10 mouse cellular contexts compared by ENCODE assay signal in the genomic region with DNA sequence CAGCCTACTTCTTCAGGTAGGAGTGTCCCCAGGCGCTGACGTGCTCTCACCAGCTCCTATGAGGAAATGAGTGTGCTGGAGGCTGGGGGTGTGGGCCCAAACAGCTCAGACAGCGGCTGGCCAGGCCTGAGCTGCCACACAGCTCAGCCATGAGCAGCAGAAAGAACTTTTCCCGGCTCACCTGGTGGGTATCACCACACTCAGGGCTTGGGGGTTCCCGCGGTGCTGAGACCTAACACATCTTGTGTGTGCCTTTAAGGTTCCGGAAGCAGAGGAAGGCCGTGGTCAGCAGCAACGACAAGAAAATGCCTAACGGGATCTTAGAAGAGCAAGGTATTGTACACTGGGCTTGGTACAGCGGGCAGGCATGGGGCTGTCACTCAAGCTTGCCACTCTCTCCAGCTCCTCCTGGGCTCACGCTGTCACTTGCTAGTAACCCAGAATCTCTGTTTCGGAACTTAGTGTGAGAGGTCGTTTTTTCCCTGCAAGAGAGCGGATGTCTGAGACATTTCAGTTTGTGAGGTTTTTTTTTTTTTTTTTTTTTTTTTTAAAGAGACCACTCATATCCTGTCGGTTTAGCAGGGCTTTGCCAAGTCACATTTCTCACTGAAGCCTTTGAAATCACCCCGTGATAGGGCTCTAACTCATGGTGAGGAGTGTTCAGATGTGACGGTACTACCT.
DNase-seq lines count a peak whose midpoint lies in the region; ATAC-seq and TF ChIP-seq lines count a peak whose summit lies in the region.
"Had no signal": no experiment of that assay in that cellular context is flagged by ENCODE, and none has a peak within 500 bp of the region (broad histone marks: within the 10 kb centered on the region; RNA-seq: fewer than 3 reads in every experiment).

No protein-coding gene starts in this region.

- DNase-seq in forebrain, postnatal 0 days, result no peak
- no peak for DNase-seq in embryonic facial prominence, embryonic 10.5 days (ENCODE audit: low spot score)
- DNase-seq in kidney, postnatal 4 days, result peak; percentile 22 to 46
- DNase-seq in embryo, embryonic 10.5 days (ENCODE audit: low spot score), result no peak
- DNase-seq in left cerebral cortex, postnatal 36 days (ENCODE audit: low spot score in 2 of 2), result no peak
- no peak for DNase-seq in cerebellum, adult 18-20 months

- H3K9me3 ChIP-seq in forebrain, postnatal 0 days (ENCODE audit: low read length), result no peaks in the 10 kb centered on the region
- H3K9me3 ChIP-seq in forebrain, embryonic 13.5 days (replicated peaks), result 0 out of 2 replicates have a peak, but pooled peaks cover 2% of the 10 kb centered on the region
- H3K9me3 ChIP-seq in embryonic facial prominence, embryonic 10.5 days, result no peaks in the 10 kb centered on the region

- no peak for ATAC-seq in forebrain, postnatal 0 days
- no peak for ATAC-seq in forebrain, embryonic 13.5 days
- peak; percentile 35 for ATAC-seq in megakaryocyte progenitor cell, adult 5-6 weeks (replicated peaks; ENCODE audit: poor library complexity)

- TF ChIP-seq CTCF in forebrain, postnatal 0 days (IDR thresholded peaks at IDR 0.05; ENCODE audit: low read depth), result no peak

- no peak overlapping the region for H3K27ac ChIP-seq in forebrain, postnatal 0 days (ENCODE audit: low read depth, low read length)
- no peak overlapping the region for H3K27ac ChIP-seq in forebrain, embryonic 13.5 days
- H3K27ac ChIP-seq in embryonic facial prominence, embryonic 10.5 days (replicated peaks), result 0 out of 2 replicates have a peak overlapping the region, but pooled peaks have one; percentile 5

- no peak overlapping the region for H3K4me3 ChIP-seq in forebrain, postnatal 0 days (ENCODE audit: low read depth, low read length)
- H3K4me3 ChIP-seq in forebrain, embryonic 13.5 days, result no peak overlapping the region
- no peak overlapping the region for H3K4me3 ChIP-seq in embryonic facial prominence, embryonic 10.5 days
- H3K4me3 ChIP-seq: erythroblast, embryonic 14.5 days had no signal

- intact Hi-C loops in left cerebral cortex, postnatal 36 days (cut with DNase I), result no loop called here

- H3K4me1 ChIP-seq in forebrain, postnatal 0 days (ENCODE audit: insufficient read depth), result no peaks in the 10 kb centered on the region
- no peaks in the 10 kb centered on the region for H3K4me1 ChIP-seq in forebrain, embryonic 13.5 days
- H3K4me1 ChIP-seq in embryonic facial prominence, embryonic 10.5 days, result 0 out of 2 replicates have a peak, but pooled peaks cover 7% of the 10 kb centered on the region

- H3K4me2 ChIP-seq in forebrain, postnatal 0 days (ENCODE audit: low read depth), result peak overlapping the region; percentile 21; the same call in 1 of the 2 replicates
- H3K4me2 ChIP-seq in forebrain, embryonic 13.5 days, result no peak overlapping the region

- 59% methylated on average over 18 of the region's 18 CpGs for WGBS in forebrain, postnatal 0 days
- WGBS in forebrain, embryonic 13.5 days, result 74% methylated on average over 18 of the region's 18 CpGs
- 65% methylated on average over 18 of the region's 18 CpGs for WGBS in embryonic facial prominence, embryonic 10.5 days

- no peaks in the 10 kb centered on the region for H3K36me3 ChIP-seq in forebrain, postnatal 0 days (ENCODE audit: insufficient read depth)
- no peaks in the 10 kb centered on the region for H3K36me3 ChIP-seq in forebrain, embryonic 13.5 days (ENCODE audit: poor library complexity, severe bottlenecking)
- no peaks in the 10 kb centered on the region for H3K36me3 ChIP-seq in embryonic facial prominence, embryonic 10.5 days (replicated peaks)

- H3K9ac ChIP-seq in forebrain, postnatal 0 days, result no peak overlapping the region
- no peak overlapping the region for H3K9ac ChIP-seq in forebrain, embryonic 13.5 days

- no peaks in the 10 kb centered on the region for H3K27me3 ChIP-seq in forebrain, postnatal 0 days (ENCODE audit: insufficient read depth, low read length)
- no peaks in the 10 kb centered on the region for H3K27me3 ChIP-seq in forebrain, embryonic 13.5 days
- no peaks in the 10 kb centered on the region for H3K27me3 ChIP-seq in embryonic facial prominence, embryonic 10.5 days (replicated peaks; ENCODE audit: low read depth, poor library complexity, severe bottlenecking)
- H3K27me3 ChIP-seq: CH12.LX had no signal

Comparison
In these comparisons a context has a peak if more than half of its experiments do, and no peak if none do; other contexts are left out.
1. DNase-seq: peak in kidney, postnatal 4 days (2 of 2); none in forebrain, postnatal 0 days (single experiment), embryonic facial prominence, embryonic 10.5 days (single experiment), embryo, embryonic 10.5 days (single experiment), left cerebral cortex, postnatal 36 days (0 of 2) and cerebellum, adult 18-20 months (0 of 2).